In the genomic region with DNA sequence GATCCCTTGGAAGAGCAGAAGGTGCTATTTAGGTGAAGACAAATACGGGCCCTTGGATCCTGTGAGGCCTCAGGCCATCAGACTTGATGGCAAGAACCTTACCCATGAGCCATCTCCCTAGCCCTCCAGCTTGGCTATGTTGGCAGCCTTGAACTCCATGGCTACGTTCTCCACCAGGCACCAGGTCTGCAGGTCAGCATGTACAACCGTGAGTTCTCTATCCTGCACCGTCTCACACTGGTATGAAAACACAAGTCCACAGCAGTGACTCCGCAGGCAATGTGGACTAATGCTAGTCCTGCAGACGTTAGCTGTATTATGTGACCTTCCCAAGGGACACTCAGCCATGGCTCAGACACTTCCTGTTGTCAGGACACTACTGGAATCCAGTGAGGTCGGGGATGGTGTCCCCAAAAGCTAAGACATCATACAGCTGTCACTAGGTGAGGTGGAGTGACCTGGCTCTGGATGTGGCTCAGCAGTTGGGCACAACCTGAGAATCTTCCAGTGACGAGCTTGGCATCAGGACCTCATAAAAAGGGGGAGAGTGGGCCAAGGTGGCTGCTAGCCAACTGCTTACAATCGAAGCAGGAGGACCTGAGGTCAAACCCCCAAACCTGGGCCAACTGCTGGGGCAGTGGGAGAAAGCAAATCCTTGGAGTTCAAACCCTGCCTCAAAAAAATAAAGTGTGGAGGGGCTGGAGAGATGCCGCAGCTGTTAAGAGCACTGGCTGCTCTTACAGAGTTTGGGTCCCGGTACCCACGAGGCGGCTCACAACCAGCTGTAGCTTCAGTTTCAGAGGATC, we compare ENCODE assay signal across 8 mouse cellular contexts. TPM values are rescaled to one million over a fixed set of nuclear protein-coding genes. Genes with fewer than 3 reads are reported as not detected.
DNase-seq lines count a peak whose midpoint lies in the region; ATAC-seq and TF ChIP-seq lines count a peak whose summit lies in the region.

No protein-coding gene starts in this region.

- no peak overlapping the region for H3K9ac ChIP-seq in heart, embryonic 14.5 days (ENCODE audit: low read length)
- H3K9ac ChIP-seq in kidney, postnatal 0 days (ENCODE audit: low read depth, low read length), result 0 out of 2 replicates have a peak overlapping the region, but pooled peaks have one; percentile 8

- peak; percentile 56 for DNase-seq in gastrocnemius, adult 2 months
- no peak for DNase-seq in gastrocnemius, postnatal 4 days (ENCODE audit: low spot score in 2 of 2)
- DNase-seq in Muller cell, postnatal 12 days (ENCODE audit: inconsistent ontology term), result peak; percentile 13
- DNase-seq in kidney, postnatal 0 days (ENCODE audit: low spot score), result peak; percentile 48
- DNase-seq in layer of hippocampus, postnatal 14 days (ENCODE audit: low spot score in 2 of 2), result no peak
- DNase-seq in left cerebral cortex, postnatal 25 days (ENCODE audit: low spot score in 2 of 2), result no peak
- DNase-seq in spleen, postnatal 4 days (ENCODE audit: low spot score in 2 of 2), result no peak

- peaks cover 32 to 48% of the 10 kb centered on the region in 2 experiments for H3K4me1 ChIP-seq in heart, embryonic 14.5 days (ENCODE audit: control insufficient read depth in 2 of 2, insufficient read depth in 2 of 2, low read length in 2 of 2)
- peaks cover 13% of the 10 kb centered on the region; the same call in 1 of the 2 replicates for H3K4me1 ChIP-seq in kidney, postnatal 0 days (replicated peaks; ENCODE audit: insufficient read depth, low read length)

- intact Hi-C loops in gastrocnemius, adult 2 months (cut with DNase I), result no loop called here
- intact Hi-C loops in left cerebral cortex, postnatal 25 days (cut with DNase I), result no loop called here

- no peak for ATAC-seq in heart, embryonic 14.5 days (ENCODE audit: insufficient number of reproducible peaks, insufficient read depth, low FRiP score, low read depth)
- ATAC-seq in kidney, postnatal 0 days (replicated peaks; ENCODE audit: low FRiP score, low read depth), result no peak

- no peak for TF ChIP-seq CTCF in gastrocnemius, adult 2 months (IDR thresholded peaks at IDR 0.05)
- no peak for TF ChIP-seq CTCF in kidney, postnatal 0 days (IDR thresholded peaks at IDR 0.05; ENCODE audit: low read depth)

- no peak overlapping the region for H3K4me2 ChIP-seq in heart, embryonic 14.5 days (ENCODE audit: low read length)
- no peak overlapping the region for H3K4me2 ChIP-seq in kidney, postnatal 0 days (ENCODE audit: low read length)

- no peaks in the 10 kb centered on the region for H3K27me3 ChIP-seq in heart, embryonic 14.5 days (ENCODE audit: control insufficient read depth, insufficient read depth, low read length)
- H3K27me3 ChIP-seq in kidney, postnatal 0 days (ENCODE audit: insufficient read depth, low read length), result no peaks in the 10 kb centered on the region

- no peaks in the 10 kb centered on the region for H3K9me3 ChIP-seq in heart, embryonic 14.5 days (ENCODE audit: control insufficient read depth, low read length)
- no peaks in the 10 kb centered on the region for H3K9me3 ChIP-seq in kidney, postnatal 0 days (replicated peaks; ENCODE audit: low read length)

- H3K4me3 ChIP-seq in gastrocnemius, adult 2 months, result no peak overlapping the region
- no peak overlapping the region for H3K4me3 ChIP-seq in heart, embryonic 14.5 days (ENCODE audit: control insufficient read depth in 1 of 2, insufficient read depth in 1 of 2, low read depth in 1 of 2, low read length in 2 of 2)
- H3K4me3 ChIP-seq in kidney, postnatal 0 days (replicated peaks; ENCODE audit: low read depth, low read length), result no peak overlapping the region

- H3K36me3 ChIP-seq in heart, embryonic 14.5 days (ENCODE audit: control insufficient read depth, insufficient read depth, low read length), result peaks cover 29% of the 10 kb centered on the region
- H3K36me3 ChIP-seq in kidney, postnatal 0 days (ENCODE audit: insufficient read depth, low read length), result no peaks in the 10 kb centered on the region

- WGBS in heart, embryonic 14.5 days, result 63% methylated on average over 13 of the region's 13 CpGs
- 50% methylated on average over 13 of the region's 13 CpGs for WGBS in kidney, postnatal 0 days

- peak overlapping the region; percentile 83 for H3K27ac ChIP-seq in gastrocnemius, adult 2 months
- peak overlapping the region; percentile 12 to 64 for H3K27ac ChIP-seq in heart, embryonic 14.5 days (replicated peaks in 1 of 2; ENCODE audit: control insufficient read depth in 1 of 2, insufficient read depth in 1 of 2, low read depth in 2 of 2, low read length in 2 of 2)
- peak overlapping the region; percentile 21 for H3K27ac ChIP-seq in kidney, postnatal 0 days

RNA-seq across cellular contexts. Expression of a gene that starts 5.4 kb away (rescaled TPM):
- under 1 TPM; 0.50 to 0.89 TPM for total RNA-seq in gastrocnemius, adult 2 months (2021)
- 10 to 100 TPM; 10.8 to 14.2 TPM for total RNA-seq in gastrocnemius, postnatal 4 days (2021)
- 82.9 and 97.9 TPM in 2 replicates for polyA plus RNA-seq in heart, embryonic 14.5 days (2014; fragmentation: Nextera tagmentation; extraction: Ambion mirVana)
- polyA plus RNA-seq in kidney, postnatal 0 days (2015; fragmentation: Nextera tagmentation; extraction: Ambion mirVana), result 55.1 and 61.1 TPM in 2 replicates
- total RNA-seq in layer of hippocampus, postnatal 14 days (2021), result 1 to 10 TPM; 2.1 to 4.0 TPM
- 1 to 10 TPM; 1.6 to 1.7 TPM for total RNA-seq in left cerebral cortex, postnatal 25 days (2021)

RNA-seq across cellular contexts. Expression of a gene that starts 31.4 kb away (rescaled TPM):
- total RNA-seq in gastrocnemius, adult 2 months (2021), result 1 to 10 TPM; 2.9 to 3.3 TPM
- total RNA-seq in gastrocnemius, postnatal 4 days (2021), result 10 to 100 TPM; 25.6 to 37.2 TPM
- polyA plus RNA-seq in heart, embryonic 14.5 days (2014; fragmentation: Nextera tagmentation; extraction: Ambion mirVana), result 7.3 and 10.8 TPM in 2 replicates
- polyA plus RNA-seq in kidney, postnatal 0 days (2015; fragmentation: Nextera tagmentation; extraction: Ambion mirVana), result 16.9 and 19.6 TPM in 2 replicates
- 10 to 100 TPM; 20.2 to 21.0 TPM for total RNA-seq in layer of hippocampus, postnatal 14 days (2021)
- total RNA-seq in left cerebral cortex, postnatal 25 days (2021), result 10 to 100 TPM; 15.4 to 16.4 TPM

RNA-seq across cellular contexts. Expression of a gene that starts 43.8 kb away (rescaled TPM):
- total RNA-seq in gastrocnemius, adult 2 months (2021), result 10 to 100 TPM; 11.5 to 16.6 TPM
- total RNA-seq in gastrocnemius, postnatal 4 days (2021), result 10 to 100 TPM; 48.1 to 49.1 TPM
- polyA plus RNA-seq in heart, embryonic 14.5 days (2014; fragmentation: Nextera tagmentation; extraction: Ambion mirVana), result 11.1 and 11.6 TPM in 2 replicates
- polyA plus RNA-seq in kidney, postnatal 0 days (2015; fragmentation: Nextera tagmentation; extraction: Ambion mirVana), result 10.1 and 10.3 TPM in 2 replicates
- 1 to 10 TPM; 7.1 to 7.8 TPM for total RNA-seq in layer of hippocampus, postnatal 14 days (2021)
- total RNA-seq in left cerebral cortex, postnatal 25 days (2021), result 1 to 10 TPM; 7.4 to 7.5 TPM

Comparison
In these comparisons a context has a peak if more than half of its experiments do, and no peak if none do; other contexts are left out.
1. DNase-seq: peak in gastrocnemius, adult 2 months (single experiment), Muller cell, postnatal 12 days (single experiment) and kidney, postnatal 0 days (single experiment); none in gastrocnemius, postnatal 4 days (0 of 2), layer of hippocampus, postnatal 14 days (0 of 2), left cerebral cortex, postnatal 25 days (0 of 2) and spleen, postnatal 4 days (0 of 2).
2. H3K27ac ChIP-seq: peak in every context shown above with its lines; median percentile 83 in gastrocnemius, adult 2 months; 38 in heart, embryonic 14.5 days; 21 in kidney, postnatal 0 days.